Mouse (Mus musculus) heart, postnatal 0 days (tissue): ENCODE measurements at regions not wholly inside any gene's neighbourhood (a gene's known extent, or its start where the extent isn't known, plus 50 kb on each side); places are given as distances from the start of the nearest gene placed in this dataset.

Experiments used
- CTCF ChIP-seq: IDR thresholded peaks from 2 replicates; pipeline ENCODE4 v1.5.1; 2016; ENCODE audit warnings: antibody characterized with exemption, control low read depth, low read depth
- EP300 ChIP-seq: IDR thresholded peaks from 2 replicates; pipeline ENCODE4 v1.6.1; 2016; ENCODE audit warnings: antibody characterized with exemption, low read depth

- no peak for TF ChIP-seq CTCF
- no peak for TF ChIP-seq EP300
Observed at GRCm38 (mm10) chr16:30697806-30698205, 98.3 kb downstream of the Fam43a start.
